Mouse (Mus musculus) layer of hippocampus, postnatal 10 days (tissue): ENCODE results near the gene Slc16a7. TPM values are rescaled to one million over a fixed set of nuclear protein-coding genes. Genes with fewer than 3 reads are reported as not detected.

Source experiments
- DNase-seq, 2 experiments: peaks; one replicate each; pipeline ENCODE4 v3.0.0; 2021; ENCODE audit warnings: low spot score in 2 of 2
- total RNA-seq, 2 experiments: library from RNA; stranded (reverse); gene quantifications; 2 replicates each; pipeline ENCODE4 v1.2.3; 2021

The Slc16a7 gene
- total RNA-seq, 2 experiments from 2014 or later, result 76.8 to 80.9 TPM

- no peak for DNase-seq
Measured at GRCm38 (mm10) chr10:125213805-125214204, 175.5 kb downstream of the Slc16a7 start.

- DNase-seq, result no peak
Measured at GRCm38 (mm10) chr10:125187544-125187943, 201.7 kb downstream of the Slc16a7 start.

GRCm38 (mm10) chr10:125185387-125185786 is 203.9 kb downstream of the Slc16a7 start:
- no peak for DNase-seq

DNA sequence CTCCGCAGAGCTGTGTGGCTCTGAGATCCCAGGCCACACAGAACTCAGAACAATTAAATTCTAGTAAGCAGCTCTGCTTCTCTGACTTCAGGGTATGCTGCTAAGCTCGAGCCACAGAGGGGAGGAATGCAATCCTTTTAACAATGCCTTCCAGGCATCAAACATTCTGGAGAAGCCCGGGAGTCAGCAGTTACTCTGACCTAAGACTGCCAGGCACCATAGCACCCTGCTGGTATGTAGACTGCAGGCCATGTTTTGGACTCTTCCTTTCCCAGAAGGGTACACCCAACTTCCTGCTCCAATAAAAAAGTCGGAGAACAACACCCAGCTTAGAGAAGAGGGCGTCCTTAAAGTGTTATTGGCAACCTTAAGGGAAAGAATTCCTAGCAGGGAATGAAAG is 205.1 kb downstream of the Slc16a7 start:
- DNase-seq, result no peak

DNA sequence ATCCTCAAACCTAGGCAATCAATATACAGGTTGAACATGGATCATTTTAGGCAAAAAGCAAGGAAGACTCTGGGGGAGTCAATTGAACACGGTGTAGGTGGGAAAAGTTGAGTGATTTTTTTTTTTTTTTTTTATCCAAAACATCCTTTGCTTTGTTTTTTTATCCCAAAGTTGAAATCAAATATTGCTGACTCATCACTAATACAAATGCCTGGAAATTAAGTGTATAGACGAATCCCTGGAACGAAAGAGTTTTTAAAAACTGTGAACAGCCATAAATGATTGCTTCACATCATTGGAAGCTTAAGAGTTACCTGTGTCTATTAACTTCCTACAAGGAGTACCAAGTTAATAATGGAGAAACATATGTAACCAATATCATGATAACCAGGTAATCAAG is 206.7 kb downstream of the Slc16a7 start:
- no peak for DNase-seq

DNA sequence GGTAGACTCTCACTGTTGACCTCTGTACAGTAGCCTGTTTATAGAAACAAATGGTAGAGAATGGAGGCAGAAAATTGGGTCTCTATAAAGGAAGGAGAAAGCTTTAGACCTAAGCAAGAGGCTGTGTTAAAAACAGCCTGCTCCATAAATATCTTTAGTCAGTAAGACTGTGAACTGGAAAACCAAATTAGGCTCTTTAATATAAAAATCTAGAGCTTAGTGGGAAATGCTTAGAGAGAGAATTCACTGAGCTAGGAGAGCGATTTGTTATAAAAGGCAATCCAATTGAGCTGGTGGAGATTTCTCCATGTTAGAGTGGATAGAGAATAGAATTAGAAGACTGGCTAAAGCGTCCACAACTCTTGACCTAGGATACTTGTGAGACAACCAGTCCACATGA is 211.5 kb downstream of the Slc16a7 start:
- DNase-seq, result no peak

DNA sequence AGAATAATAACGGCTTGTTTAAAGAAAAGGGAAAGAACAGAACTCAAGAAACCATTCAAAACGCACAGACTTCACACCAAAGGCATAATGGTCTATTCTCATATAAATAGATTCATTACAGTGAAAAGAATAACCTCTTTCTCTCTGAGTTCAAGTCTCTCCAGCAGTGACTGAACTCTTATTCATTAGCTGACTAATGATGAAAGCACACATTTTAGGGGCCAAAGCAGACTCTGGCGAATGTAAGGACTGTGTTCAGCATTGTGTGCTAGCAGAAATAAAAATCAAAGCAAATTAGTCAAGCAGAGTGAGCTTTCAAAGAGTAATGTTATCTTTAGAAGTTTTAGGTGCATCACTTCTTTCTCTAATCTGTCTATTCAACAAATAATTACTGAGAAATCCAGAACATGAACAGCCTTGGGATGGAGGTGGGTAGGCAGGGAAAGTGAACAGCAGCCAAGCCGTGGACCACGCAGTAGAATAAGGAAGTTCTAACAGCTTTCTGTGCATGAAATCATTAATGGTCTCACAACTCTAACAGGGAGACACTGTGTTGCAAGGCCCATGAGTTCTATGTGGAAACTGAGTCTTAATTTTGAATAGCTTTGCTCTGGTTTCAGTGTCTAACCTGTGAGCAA is 214.1 kb downstream of the Slc16a7 start:
- DNase-seq, result no peak

DNA sequence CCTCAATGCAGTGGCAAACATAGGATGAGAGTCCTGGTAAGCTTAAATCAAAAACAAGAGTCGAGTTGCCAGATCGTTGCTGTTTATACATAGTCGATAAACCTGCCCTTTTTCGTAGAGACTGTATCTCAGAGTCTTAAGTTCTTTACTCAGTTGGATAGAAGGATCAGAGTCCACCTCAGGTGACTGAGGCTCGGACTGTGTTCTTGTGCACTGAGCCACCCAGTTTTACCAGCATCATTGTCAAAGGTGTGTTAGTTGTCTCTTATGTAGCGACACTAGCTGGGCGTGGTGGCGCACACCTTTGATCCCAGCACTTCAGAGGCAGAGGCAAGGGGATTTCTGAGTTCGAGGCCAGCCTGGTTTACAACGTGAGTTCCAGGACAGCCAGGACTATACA is 217.6 kb downstream of the Slc16a7 start:
- no peak for DNase-seq

DNA sequence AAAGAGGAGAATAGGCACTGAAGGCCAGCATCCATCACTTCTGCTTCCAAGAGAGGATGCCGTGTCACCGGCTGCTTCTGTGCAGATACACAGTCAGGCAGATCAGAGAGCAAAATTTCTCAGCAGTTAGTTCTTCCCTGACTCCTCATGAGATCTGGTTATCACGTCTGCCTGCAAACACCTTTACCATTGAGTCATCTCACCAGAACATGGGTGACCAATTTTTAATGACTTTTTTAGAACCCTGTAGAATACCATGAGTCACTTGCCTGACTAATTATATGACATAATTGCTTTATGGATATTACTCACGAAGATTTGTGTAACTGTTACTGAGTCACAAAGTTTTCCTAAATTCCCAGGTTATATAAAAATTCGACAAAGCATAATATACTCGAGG is 218.1 kb downstream of the Slc16a7 start:
- DNase-seq, result no peak
